Mouse (Mus musculus): Measurements from ENCODE around the gene Gm16253. TPM values are rescaled to one million over a fixed set of nuclear protein-coding genes. Genes with fewer than 3 reads are reported as not detected.

The Gm16253 gene
- polyA plus RNA-seq, 1 experiment = not detected

GRCm38 (mm10) chr3:96576005-96576658 is 652 bp upstream of the Gm16253 start:
- Histone ChIP-seq H3K4me3 (ENCODE audit: insufficient read depth, low read depth, low read length) (peak overlapping the region; percentile 37), H3K4me1 (ENCODE audit: control insufficient read depth, insufficient read depth, insufficient read length, low read length) (peaks cover 46% of the 10 kb centered on the region), H3K27ac (replicated peaks; ENCODE audit: low read depth, low read length) (peak overlapping the region; percentile 100)

- Histone ChIP-seq H3K4me3 (ENCODE audit: insufficient read depth, low read depth, low read length) (peak overlapping the region; percentile 29), H3K27ac (replicated peaks; ENCODE audit: low read depth, low read length) (peak overlapping the region; percentile 100), H3K4me1 (ENCODE audit: control insufficient read depth, insufficient read depth, insufficient read length, low read length) (peaks cover 38% of the 10 kb centered on the region)
Observed at GRCm38 (mm10) chr3:96577566-96577965, 782 bp downstream of the Gm16253 start.

- Histone ChIP-seq H3K4me3 (ENCODE audit: insufficient read depth, low read depth, low read length) (no peak overlapping the region), H3K4me1 (ENCODE audit: control insufficient read depth, insufficient read depth, insufficient read length, low read length) (peaks cover 31% of the 10 kb centered on the region), H3K27ac (replicated peaks; ENCODE audit: low read depth, low read length) (peak overlapping the region; percentile 100)
Observed at GRCm38 (mm10) chr3:96578561-96579238, 1.9 kb downstream of the Gm16253 start.

GRCm38 (mm10) chr3:96579239-96579750 is 2.5 kb downstream of the Gm16253 start:
- Histone ChIP-seq H3K4me1 (ENCODE audit: control insufficient read depth, insufficient read depth, insufficient read length, low read length) (peaks cover 28% of the 10 kb centered on the region), H3K27ac (replicated peaks; ENCODE audit: low read depth, low read length) (peak overlapping the region; percentile 100), H3K4me3 (ENCODE audit: insufficient read depth, low read depth, low read length) (0 out of 2 replicates have a peak overlapping the region, but pooled peaks have one; percentile 27)

- Histone ChIP-seq H3K4me1 (ENCODE audit: control insufficient read depth, insufficient read depth, insufficient read length, low read length) (peaks cover 24% of the 10 kb centered on the region), H3K4me3 (ENCODE audit: insufficient read depth, low read depth, low read length) (peak overlapping the region; percentile 27), H3K27ac (replicated peaks; ENCODE audit: low read depth, low read length) (peak overlapping the region; percentile 100)
Observed at GRCm38 (mm10) chr3:96579885-96580454, 3.2 kb downstream of the Gm16253 start.

GRCm38 (mm10) chr3:96581141-96581540 is 4.4 kb downstream of the Gm16253 start:
- peaks cover 21% of the 10 kb centered on the region for H3K4me1 ChIP-seq (ENCODE audit: control insufficient read depth, insufficient read depth, insufficient read length, low read length)
- no peak overlapping the region for H3K4me3 ChIP-seq (ENCODE audit: insufficient read depth, low read depth, low read length)
- H3K27ac ChIP-seq (replicated peaks; ENCODE audit: low read depth, low read length) = no peak overlapping the region

- Histone ChIP-seq H3K4me1 (ENCODE audit: control insufficient read depth, insufficient read depth, insufficient read length, low read length) (peaks cover 18% of the 10 kb centered on the region), H3K27ac (replicated peaks; ENCODE audit: low read depth, low read length) (no peak overlapping the region), H3K4me3 (ENCODE audit: insufficient read depth, low read depth, low read length) (no peak overlapping the region)
Observed at GRCm38 (mm10) chr3:96581771-96582515, 5.2 kb downstream of the Gm16253 start.

- H3K4me1 ChIP-seq (ENCODE audit: control insufficient read depth, insufficient read depth, insufficient read length, low read length) = peaks cover 9% of the 10 kb centered on the region
- no peak overlapping the region for H3K4me3 ChIP-seq (ENCODE audit: insufficient read depth, low read depth, low read length)
Observed at GRCm38 (mm10) chr3:96583386-96583785, 6.6 kb downstream of the Gm16253 start.

GRCm38 (mm10) chr3:96590657-96591056 is 13.9 kb downstream of the Gm16253 start:
- Histone ChIP-seq H3K27ac (replicated peaks; ENCODE audit: low read depth, low read length) (no peak overlapping the region), H3K4me1 (ENCODE audit: control insufficient read depth, insufficient read depth, insufficient read length, low read length) (peaks cover 6% of the 10 kb centered on the region; the same call in 1 of the 2 replicates), H3K4me3 (ENCODE audit: insufficient read depth, low read depth, low read length) (no peak overlapping the region)

More at GRCm38 (mm10) chr3:96583386-96583785, 6.6 kb downstream of the Gm16253 start:
- no peak overlapping the region for H3K27ac ChIP-seq (replicated peaks; ENCODE audit: low read depth, low read length)

- Histone ChIP-seq H3K4me3 (ENCODE audit: insufficient read depth, low read depth, low read length) (peak overlapping the region; percentile 88), H3K4me1 (ENCODE audit: control insufficient read depth, insufficient read depth, insufficient read length, low read length) (peaks cover 6% of the 10 kb centered on the region), H3K27ac (replicated peaks; ENCODE audit: low read depth, low read length) (peak overlapping the region; percentile 97)
Observed at GRCm38 (mm10) chr3:96593374-96593773, 16.6 kb downstream of the Gm16253 start.

- H3K27ac ChIP-seq (replicated peaks; ENCODE audit: low read depth, low read length) = peak within 1 kb of the TSS; percentile 97
- H3K4me1 ChIP-seq (ENCODE audit: control insufficient read depth, insufficient read depth, insufficient read length, low read length) = peaks cover 6% of the 10 kb centered on the region
- H3K4me3 ChIP-seq (ENCODE audit: insufficient read depth, low read depth, low read length) = peak within 1 kb of the TSS; percentile 88
Observed at GRCm38 (mm10) chr3:96593790-96594560, 17.2 kb downstream of the Gm16253 start, which contains the start of gene Polr3gl. Gene Polr3gl (minus strand): TSS chr3:96594181.

- Histone ChIP-seq H3K27ac (replicated peaks; ENCODE audit: low read depth, low read length) (no peak overlapping the region), H3K4me3 (ENCODE audit: insufficient read depth, low read depth, low read length) (no peak overlapping the region), H3K4me1 (ENCODE audit: control insufficient read depth, insufficient read depth, insufficient read length, low read length) (peaks cover 6% of the 10 kb centered on the region)
Observed at GRCm38 (mm10) chr3:96594851-96595250, 18.1 kb downstream of the Gm16253 start.

- H3K27ac ChIP-seq (replicated peaks; ENCODE audit: low read depth, low read length) = no peak overlapping the region
- peaks cover 6% of the 10 kb centered on the region for H3K4me1 ChIP-seq (ENCODE audit: control insufficient read depth, insufficient read depth, insufficient read length, low read length)
- H3K4me3 ChIP-seq (ENCODE audit: insufficient read depth, low read depth, low read length) = no peak overlapping the region
Observed at GRCm38 (mm10) chr3:96595661-96596060, 18.9 kb downstream of the Gm16253 start.

- Histone ChIP-seq H3K4me3 (ENCODE audit: insufficient read depth, low read depth, low read length) (peak within 1 kb of the TSS; percentile 56), H3K4me1 (ENCODE audit: control insufficient read depth, insufficient read depth, insufficient read length, low read length) (peaks cover 6% of the 10 kb centered on the region), H3K27ac (replicated peaks; ENCODE audit: low read depth, low read length) (no peak within 1 kb of the TSS)
Observed at GRCm38 (mm10) chr3:96596228-96596707, 19.5 kb downstream of the Gm16253 start, which contains the start of gene Ankrd34a. Gene Ankrd34a (plus strand): TSS chr3:96596636.
